ENCODE assay signal across 9 mouse cellular contexts in genomic region chr8:79297763-79298162, GRCm38 (mm10). TPM values are rescaled to one million over a fixed set of nuclear protein-coding genes. Genes with fewer than 3 reads are reported as not detected.
DNase-seq lines count a peak whose midpoint lies in the region; ATAC-seq lines count a peak whose summit lies in the region.
"Had no signal": no experiment of that assay in that cellular context is flagged by ENCODE, and none has a peak within 500 bp of the region (broad histone marks: within the 10 kb centered on the region; RNA-seq: fewer than 3 reads in every experiment).

No protein-coding gene starts in this region.

- H3K4me2 ChIP-seq in hindbrain, embryonic 16.5 days (ENCODE audit: low read length): no peak overlapping the region

- ATAC-seq in hindbrain, embryonic 16.5 days: no peak

- no peak overlapping the region for H3K4me3 ChIP-seq in hindbrain, embryonic 10.5 days
- no peak overlapping the region for H3K4me3 ChIP-seq in hindbrain, embryonic 16.5 days (ENCODE audit: low read length)
- H3K4me3 ChIP-seq: megakaryocyte, embryonic 14.5 days had no signal

- no peaks in the 10 kb centered on the region for H3K9me3 ChIP-seq in hindbrain, embryonic 10.5 days
- H3K9me3 ChIP-seq in hindbrain, embryonic 16.5 days (ENCODE audit: control insufficient read depth, low read length): no peaks in the 10 kb centered on the region
- H3K9me3 ChIP-seq: megakaryocyte, embryonic 14.5 days had no signal

- 58% methylated on average over 3 of the region's 3 CpGs for WGBS in hindbrain, embryonic 10.5 days
- WGBS in hindbrain, embryonic 16.5 days: 33% methylated on average over 3 of the region's 3 CpGs

- peaks cover 37% of the 10 kb centered on the region for H3K4me1 ChIP-seq in hindbrain, embryonic 10.5 days (replicated peaks)
- peaks cover 16% of the 10 kb centered on the region for H3K4me1 ChIP-seq in hindbrain, embryonic 16.5 days (ENCODE audit: control insufficient read depth, insufficient read depth, low read depth, low read length)

- DNase-seq in hindbrain, embryonic 10.5 days (ENCODE audit: low spot score): peak; percentile 53
- DNase-seq in adipocyte (ENCODE audit: low spot score): peak; percentile 77
- peak; percentile 36 for DNase-seq in embryo, embryonic 11.5 days (ENCODE audit: low read depth, low spot score)
- peak; percentile 71 to 73 for DNase-seq in heart, postnatal 36 days
- DNase-seq in left cerebral cortex, postnatal 25 days (ENCODE audit: low spot score in 2 of 2): peak; percentile 69 to 75
- peak; percentile 18 for DNase-seq in retina, adult 2 months (ENCODE audit: low read depth, low spot score)
- peak; percentile 61 for DNase-seq in urinary bladder, postnatal 25 days (ENCODE audit: low spot score)

- no peaks in the 10 kb centered on the region for H3K27me3 ChIP-seq in hindbrain, embryonic 10.5 days (ENCODE audit: insufficient read depth, poor library complexity, severe bottlenecking)
- no peaks in the 10 kb centered on the region for H3K27me3 ChIP-seq in hindbrain, embryonic 16.5 days (replicated peaks; ENCODE audit: control insufficient read depth, insufficient read depth, low read length)
- H3K27me3 ChIP-seq: megakaryocyte, embryonic 14.5 days had no signal

- intact Hi-C loops in heart, postnatal 36 days (cut with DNase I): loop anchor here (1.0 to 10.0 kb wide), 9 partner anchors 41 to 1063 kb away; partner anchors contain the start of genes Abce1, Anapc10, Otud4 and Smad1
- intact Hi-C loops in left cerebral cortex, postnatal 25 days (cut with DNase I): loop anchor here (1.0 to 2.0 kb wide), 2 partner anchors 191 to 286 kb away; no protein-coding TSS in a partner anchor

- H3K9ac ChIP-seq in hindbrain, embryonic 16.5 days (ENCODE audit: low read depth, low read length): no peak overlapping the region

- H3K27ac ChIP-seq in hindbrain, embryonic 10.5 days: no peak overlapping the region
- no peak overlapping the region for H3K27ac ChIP-seq in hindbrain, embryonic 16.5 days (ENCODE audit: low read depth, low read length)

- no peaks in the 10 kb centered on the region for H3K36me3 ChIP-seq in hindbrain, embryonic 10.5 days
- no peaks in the 10 kb centered on the region for H3K36me3 ChIP-seq in hindbrain, embryonic 16.5 days (ENCODE audit: control insufficient read depth, insufficient read depth, low read length)

RNA-seq across cellular contexts. Expression of gene Mmaa, which starts 3.0 kb away (rescaled TPM):
- 9.2 and 10.7 TPM in 2 replicates for polyA plus RNA-seq in hindbrain, embryonic 10.5 days (2016; fragmentation: Nextera tagmentation; extraction: Ambion mirVana)
- polyA plus RNA-seq in hindbrain, embryonic 16.5 days (2015; fragmentation: Nextera tagmentation; extraction: Ambion mirVana): 16.4 and 18.8 TPM in 2 replicates
- 10 to 100 TPM; 36.1 to 42.9 TPM for total RNA-seq in heart, postnatal 36 days (2021)
- 10 to 100 TPM; 24.1 to 27.3 TPM for total RNA-seq in left cerebral cortex, postnatal 25 days (2021)

RNA-seq across cellular contexts. Expression of gene 1700011L22Rik, which starts 49.4 kb away (rescaled TPM):
- polyA plus RNA-seq in hindbrain, embryonic 10.5 days (2016; fragmentation: Nextera tagmentation; extraction: Ambion mirVana): not detected in 2 replicates
- not detected in 2 replicates for polyA plus RNA-seq in hindbrain, embryonic 16.5 days (2015; fragmentation: Nextera tagmentation; extraction: Ambion mirVana)
- total RNA-seq in heart, postnatal 36 days (2021): not detected
- not detected for total RNA-seq in left cerebral cortex, postnatal 25 days (2021)

Comparison
In these comparisons a context has a peak if more than half of its experiments do, and no peak if none do; other contexts are left out.
1. DNase-seq: peak in every context shown above with its lines; median percentile 77 in adipocyte; 72 in heart, postnatal 36 days; 72 in left cerebral cortex, postnatal 25 days; 61 in urinary bladder, postnatal 25 days; 53 in hindbrain, embryonic 10.5 days; 36 in embryo, embryonic 11.5 days; 18 in retina, adult 2 months.